ENCODE assay signal across 9 mouse cellular contexts in genomic region chr9:14903581-14904378, GRCm38 (mm10). TPM values are rescaled to one million over a fixed set of nuclear protein-coding genes. Genes with fewer than 3 reads are reported as not detected.
A peak's percentile ranks its signal among the peaks of the same experiment; 100 is the strongest.
DNase-seq lines count a peak whose midpoint lies in the region; ATAC-seq and TF ChIP-seq lines count a peak whose summit lies in the region.
"Had no signal": no experiment of that assay in that cellular context is flagged by ENCODE, and none has a peak within 500 bp of the region (broad histone marks: within the 10 kb centered on the region; RNA-seq: fewer than 3 reads in every experiment).

Gene Izumo1r, minus strand, starts transcription at chr9:14903949.

- H3K9ac ChIP-seq in forebrain, embryonic 15.5 days (replicated peaks): no peak within 1 kb of the TSS
- H3K9ac ChIP-seq in kidney, postnatal 0 days (ENCODE audit: low read depth, low read length): no peak within 1 kb of the TSS
- H3K9ac ChIP-seq: hindbrain, embryonic 13.5 days had no signal

- H3K9me3 ChIP-seq in forebrain, embryonic 10.5 days: no peaks in the 10 kb centered on the region
- no peaks in the 10 kb centered on the region for H3K9me3 ChIP-seq in forebrain, embryonic 15.5 days
- no peaks in the 10 kb centered on the region for H3K9me3 ChIP-seq in kidney, postnatal 0 days (replicated peaks; ENCODE audit: low read length)
- H3K9me3 ChIP-seq: hindbrain, embryonic 13.5 days had no signal

- 0 out of 2 replicates have a peak within 1 kb of the TSS, but pooled peaks have one; percentile 44 for H3K27ac ChIP-seq in forebrain, embryonic 10.5 days
- H3K27ac ChIP-seq in forebrain, embryonic 15.5 days (replicated peaks): no peak within 1 kb of the TSS
- H3K27ac ChIP-seq in kidney, postnatal 0 days: no peak within 1 kb of the TSS
- H3K27ac ChIP-seq: hindbrain, embryonic 13.5 days had no signal

- H3K4me3 ChIP-seq in forebrain, embryonic 10.5 days: no peak within 1 kb of the TSS
- H3K4me3 ChIP-seq in forebrain, embryonic 15.5 days: no peak within 1 kb of the TSS
- no peak within 1 kb of the TSS for H3K4me3 ChIP-seq in kidney, postnatal 0 days (replicated peaks; ENCODE audit: low read depth, low read length)
- H3K4me3 ChIP-seq: hindbrain, embryonic 13.5 days had no signal

- intact Hi-C loops in left cerebral cortex, postnatal 10 days (cut with DNase I): no loop called here

- no peaks in the 10 kb centered on the region for H3K36me3 ChIP-seq in forebrain, embryonic 10.5 days (replicated peaks)
- no peaks in the 10 kb centered on the region for H3K36me3 ChIP-seq in forebrain, embryonic 15.5 days
- no peaks in the 10 kb centered on the region for H3K36me3 ChIP-seq in kidney, postnatal 0 days (ENCODE audit: insufficient read depth, low read length)
- no peaks in the 10 kb centered on the region for H3K36me3 ChIP-seq in splenic B cell, adult 2 months (ENCODE audit: control insufficient read depth, insufficient read depth, low read length, poor library complexity, severe bottlenecking)
- H3K36me3 ChIP-seq: hindbrain, embryonic 13.5 days had no signal

- H3K4me1 ChIP-seq in forebrain, embryonic 10.5 days: peaks cover 29% of the 10 kb centered on the region
- peaks cover 2% of the 10 kb centered on the region; the same call in 1 of the 2 replicates for H3K4me1 ChIP-seq in forebrain, embryonic 15.5 days
- H3K4me1 ChIP-seq in kidney, postnatal 0 days (replicated peaks; ENCODE audit: insufficient read depth, low read length): 0 out of 2 replicates have a peak, but pooled peaks cover 2% of the 10 kb centered on the region

- no peaks in the 10 kb centered on the region; the same call in 1 of the 2 replicates for H3K27me3 ChIP-seq in forebrain, embryonic 10.5 days (ENCODE audit: poor library complexity, severe bottlenecking)
- no peaks in the 10 kb centered on the region for H3K27me3 ChIP-seq in forebrain, embryonic 15.5 days
- H3K27me3 ChIP-seq in kidney, postnatal 0 days (ENCODE audit: insufficient read depth, low read length): no peaks in the 10 kb centered on the region
- H3K27me3 ChIP-seq in splenic B cell, adult 2 months (ENCODE audit: control insufficient read depth, insufficient read depth, low read length, poor library complexity, severe bottlenecking): no peaks in the 10 kb centered on the region

- TF ChIP-seq CTCF in kidney, postnatal 0 days (IDR thresholded peaks at IDR 0.05; ENCODE audit: low read depth): no peak

- peak; percentile 23 for DNase-seq in forebrain, embryonic 10.5 days (ENCODE audit: extremely low spot score, low spot score)
- peak; percentile 36 for DNase-seq in kidney, postnatal 0 days (ENCODE audit: low spot score)
- DNase-seq in kidney, postnatal 36 days: no peak
- peak; percentile 40 for DNase-seq in embryo, embryonic 11 days
- peak; percentile 41 for DNase-seq in splenic B cell, adult 2 months (ENCODE audit: low read depth, low spot score)
- DNase-seq in left cerebral cortex, postnatal 10 days (ENCODE audit: extremely low spot score in 1 of 2, low spot score in 2 of 2): no peak
- no peak for DNase-seq in urinary bladder, postnatal 14 days (ENCODE audit: low spot score)

- H3K4me2 ChIP-seq in forebrain, embryonic 15.5 days (replicated peaks): no peak within 1 kb of the TSS
- H3K4me2 ChIP-seq in kidney, postnatal 0 days (ENCODE audit: low read length): no peak within 1 kb of the TSS
- H3K4me2 ChIP-seq: hindbrain, embryonic 13.5 days had no signal

- 37% methylated on average over 11 of the region's 11 CpGs for WGBS in forebrain, embryonic 10.5 days
- WGBS in forebrain, embryonic 15.5 days: 33% methylated on average over 11 of the region's 11 CpGs
- 33% methylated on average over 11 of the region's 11 CpGs for WGBS in kidney, postnatal 0 days

- no peak for ATAC-seq in forebrain, embryonic 15.5 days (replicated peaks)
- ATAC-seq in kidney, postnatal 0 days (replicated peaks; ENCODE audit: low FRiP score, low read depth): no peak

RNA-seq across cellular contexts. Expression of gene Izumo1r, which starts in this region (rescaled TPM):
- 0.22 TPM in 1 of 2 replicates, not detected in the other for polyA plus RNA-seq in forebrain, embryonic 10.5 days (2016; fragmentation: Nextera tagmentation; extraction: Ambion mirVana)
- polyA plus RNA-seq in forebrain, embryonic 15.5 days (2015; fragmentation: Nextera tagmentation; extraction: Ambion mirVana): not detected in 2 replicates
- polyA plus RNA-seq in kidney, postnatal 0 days (2015; fragmentation: Nextera tagmentation; extraction: Ambion mirVana): 0.19 and 0.20 TPM in 2 replicates
- not detected for total RNA-seq in left cerebral cortex, postnatal 10 days (2021)
- polyA plus RNA-seq: hindbrain, embryonic 13.5 days had no signal

Comparison
In these comparisons a context has a peak if more than half of its experiments do, and no peak if none do; other contexts are left out.
1. Peak in DNase-seq and H3K27ac ChIP-seq in forebrain, embryonic 10.5 days; RNA of the gene not detected or under 1 TPM.
2. Peak in DNase-seq in kidney, postnatal 0 days; RNA of the gene not detected or under 1 TPM.
3. DNase-seq: peak in embryo, embryonic 11 days (single experiment) and splenic B cell, adult 2 months (single experiment); none in kidney, postnatal 36 days (0 of 2), left cerebral cortex, postnatal 10 days (0 of 2) and urinary bladder, postnatal 14 days (single experiment).